Mouse (Mus musculus): ENCODE results near the gene Mgat5b. TPM values are rescaled to one million over a fixed set of nuclear protein-coding genes. Genes with fewer than 3 reads are reported as not detected.

Gene Mgat5b
- polyA plus RNA-seq, 1 experiment from 2014 or later: 3.2 TPM

DNA sequence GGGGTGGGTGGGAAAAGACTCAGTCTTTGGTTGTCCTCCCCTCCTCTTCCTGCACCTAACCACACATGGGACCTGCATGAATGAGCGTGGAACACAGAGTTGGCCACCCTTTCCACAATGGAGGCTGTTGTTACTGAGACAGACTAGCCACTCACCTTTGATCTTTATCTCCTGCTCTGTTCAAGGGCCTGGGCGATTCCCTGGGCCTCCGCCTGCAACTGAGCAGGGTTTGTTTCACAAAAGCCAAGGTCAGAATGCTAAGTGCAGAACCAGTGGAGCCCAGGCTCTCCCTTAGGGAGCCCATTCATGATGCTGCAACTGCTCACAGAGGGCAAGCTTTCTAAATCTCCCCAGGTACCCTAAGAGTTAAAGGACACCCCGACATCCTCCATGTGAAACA is 83.1 kb downstream of the Mgat5b start:
- 42% methylated on average over 4 of the region's 4 CpGs for WGBS
- no peak for ATAC-seq (ENCODE audit: insufficient number of reproducible peaks, low FRiP score, low TSS enrichment, low read depth)

DNA sequence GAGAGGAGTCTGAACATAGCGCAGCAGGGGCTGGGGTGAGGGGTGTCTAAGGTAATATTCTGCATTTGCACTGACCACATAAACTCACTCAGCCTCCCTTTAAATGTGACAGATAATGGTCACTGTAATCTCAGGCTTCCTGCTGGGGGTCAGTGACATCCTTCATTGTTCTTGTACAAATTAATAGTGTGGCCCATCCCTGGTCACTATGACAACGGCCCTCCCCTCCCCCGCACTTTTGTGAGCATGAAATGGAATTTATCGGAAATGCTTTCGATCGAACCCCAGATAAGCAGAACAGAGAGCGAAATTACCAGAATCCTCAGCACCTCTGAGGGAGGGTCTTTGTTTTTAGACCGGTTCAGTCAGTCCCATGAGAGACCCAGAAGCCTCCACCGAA is 84.8 kb downstream of the Mgat5b start:
- no peak overlapping the region for H3K9ac ChIP-seq
- H3K9me3 ChIP-seq (replicated peaks): no peaks in the 10 kb centered on the region
- peaks cover 14% of the 10 kb centered on the region for H3K27me3 ChIP-seq
- H3K27ac ChIP-seq (replicated peaks): no peak overlapping the region
- H3K36me3 ChIP-seq: no peaks in the 10 kb centered on the region
- H3K4me3 ChIP-seq (replicated peaks): no peak overlapping the region
- WGBS: 35% methylated on average over 9 of the region's 9 CpGs
- H3K4me2 ChIP-seq (replicated peaks): no peak overlapping the region
- H3K4me1 ChIP-seq: peaks cover 8% of the 10 kb centered on the region; the same call in 1 of the 2 replicates
- ATAC-seq (ENCODE audit: insufficient number of reproducible peaks, low FRiP score, low TSS enrichment, low read depth): no peak

More for the DNA sequence above, 83.1 kb downstream of the Mgat5b start:
- H3K36me3 ChIP-seq: no peaks in the 10 kb centered on the region
- H3K9ac ChIP-seq: no peak overlapping the region
- H3K27ac ChIP-seq (replicated peaks): no peak overlapping the region
- H3K4me3 ChIP-seq (replicated peaks): no peak overlapping the region
- H3K27me3 ChIP-seq: peaks cover 14% of the 10 kb centered on the region
- H3K9me3 ChIP-seq (replicated peaks): no peaks in the 10 kb centered on the region
- no peak overlapping the region for H3K4me2 ChIP-seq (replicated peaks)
- peaks cover 8% of the 10 kb centered on the region; the same call in 1 of the 2 replicates for H3K4me1 ChIP-seq

DNA sequence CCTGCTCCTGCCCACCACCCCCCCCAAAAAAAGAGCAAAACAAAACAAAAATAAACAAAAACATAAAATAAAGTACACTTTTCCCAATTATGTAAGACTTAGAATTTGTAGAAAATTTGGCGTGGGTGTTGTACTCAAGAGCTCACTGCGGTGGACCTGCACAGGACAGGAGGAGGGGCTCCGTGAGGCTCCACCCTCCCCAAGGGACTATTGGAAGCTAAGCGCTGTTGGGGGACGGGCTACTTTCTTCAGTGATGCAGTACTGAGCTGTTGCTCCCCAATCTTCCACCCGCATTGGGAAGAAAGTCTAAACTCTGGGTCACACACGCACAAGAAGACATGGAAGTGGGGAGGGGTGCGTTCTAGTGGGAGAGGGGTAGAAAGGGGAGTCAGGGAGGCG is 85.6 kb downstream of the Mgat5b start:
- Histone ChIP-seq H3K4me2 (replicated peaks) (no peak overlapping the region), H3K9ac (no peak overlapping the region), H3K27ac (replicated peaks) (no peak overlapping the region), H3K27me3 (peaks cover 14% of the 10 kb centered on the region), H3K36me3 (no peaks in the 10 kb centered on the region), H3K9me3 (replicated peaks) (no peaks in the 10 kb centered on the region), H3K4me3 (replicated peaks) (no peak overlapping the region), H3K4me1 (peaks cover 8% of the 10 kb centered on the region; the same call in 1 of the 2 replicates)
- 14% methylated on average over 9 of the region's 9 CpGs for WGBS
- ATAC-seq (ENCODE audit: insufficient number of reproducible peaks, low FRiP score, low TSS enrichment, low read depth): no peak; the same call in 1 of the 2 replicates

DNA sequence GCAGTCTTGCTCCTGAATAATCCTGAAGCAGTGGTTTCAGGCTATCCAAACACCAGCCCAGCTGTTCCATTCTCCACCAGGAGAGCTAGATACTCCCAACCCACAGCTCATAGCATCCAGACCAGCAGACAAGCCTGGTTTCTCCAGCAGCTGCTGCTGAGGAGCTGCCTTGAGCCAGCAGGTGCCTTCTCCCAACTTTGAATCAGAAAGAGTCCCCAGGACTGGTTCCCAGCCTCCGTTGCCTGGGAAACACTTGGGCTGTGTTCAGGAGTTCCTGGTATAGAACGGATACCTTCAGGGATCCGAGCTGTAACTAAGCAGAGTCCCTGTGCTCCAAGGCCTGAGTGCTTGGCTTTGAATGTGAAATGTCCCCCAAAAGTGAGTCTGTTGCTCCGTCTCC is 98.8 kb downstream of the Mgat5b start:
- no peaks in the 10 kb centered on the region for H3K9me3 ChIP-seq (replicated peaks)
- no peak overlapping the region for H3K27ac ChIP-seq (replicated peaks)
- no peak for ATAC-seq (ENCODE audit: insufficient number of reproducible peaks, low FRiP score, low TSS enrichment, low read depth)
- H3K9ac ChIP-seq: no peak overlapping the region
- no peak overlapping the region for H3K4me2 ChIP-seq (replicated peaks)
- H3K27me3 ChIP-seq: no peaks in the 10 kb centered on the region
- peaks cover 18% of the 10 kb centered on the region for H3K4me1 ChIP-seq
- H3K36me3 ChIP-seq: no peaks in the 10 kb centered on the region
- H3K4me3 ChIP-seq (replicated peaks): no peak overlapping the region
- WGBS: 43% methylated on average over 4 of the region's 4 CpGs

DNA sequence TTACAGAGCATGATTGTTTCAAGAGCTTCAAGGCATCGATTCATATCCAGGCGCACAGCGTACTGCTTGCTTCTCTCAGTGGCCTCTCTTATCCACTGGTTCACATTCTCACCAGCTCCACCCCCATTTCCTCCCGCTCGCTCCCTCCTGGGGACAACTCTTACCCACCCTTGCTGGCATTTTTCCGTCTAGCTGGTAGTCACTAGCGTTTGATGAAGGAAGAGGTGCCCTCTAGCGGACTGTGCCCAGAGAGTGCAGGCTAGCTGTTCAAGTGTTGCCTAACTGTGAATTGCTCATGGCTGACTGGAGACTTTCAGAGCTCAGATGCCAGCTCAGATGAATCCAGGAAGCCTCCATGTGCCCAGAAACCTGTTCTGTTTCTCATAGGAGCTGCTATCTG is 99.7 kb downstream of the Mgat5b start:
- Histone ChIP-seq H3K27me3 (no peaks in the 10 kb centered on the region), H3K9me3 (replicated peaks) (no peaks in the 10 kb centered on the region), H3K4me1 (peaks cover 18% of the 10 kb centered on the region), H3K9ac (no peak overlapping the region), H3K27ac (replicated peaks) (no peak overlapping the region), H3K4me2 (replicated peaks) (peak overlapping the region; percentile 39), H3K4me3 (replicated peaks) (0 out of 2 replicates have a peak overlapping the region, but pooled peaks have one; percentile 11), H3K36me3 (no peaks in the 10 kb centered on the region)
- peak; percentile 84 for ATAC-seq (ENCODE audit: insufficient number of reproducible peaks, low FRiP score, low TSS enrichment, low read depth)
- 0% methylated on average over 8 of the region's 8 CpGs for WGBS

DNA sequence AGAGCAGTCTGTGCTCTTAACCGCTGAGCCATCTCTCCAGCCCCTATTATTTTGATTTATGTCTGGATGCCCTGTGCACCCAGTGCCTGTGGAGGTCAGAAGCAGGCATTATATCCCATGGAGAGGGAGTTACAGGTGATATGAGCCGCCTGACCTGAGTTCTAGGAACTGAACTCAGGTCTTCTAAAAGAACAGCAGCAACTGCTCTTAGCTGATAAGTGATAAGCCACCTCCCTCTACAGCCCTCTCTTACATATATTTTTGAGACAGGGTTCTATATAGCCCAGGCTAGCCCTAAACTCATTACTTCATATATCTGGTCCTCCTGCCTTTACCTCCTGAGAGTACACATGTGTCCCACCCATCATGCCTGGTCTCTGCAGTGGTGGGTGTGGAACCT is 102.4 kb downstream of the Mgat5b start:
- H3K36me3 ChIP-seq: no peaks in the 10 kb centered on the region
- no peak overlapping the region for H3K9ac ChIP-seq
- H3K27me3 ChIP-seq: no peaks in the 10 kb centered on the region
- no peak overlapping the region for H3K4me3 ChIP-seq (replicated peaks)
- no peak overlapping the region for H3K27ac ChIP-seq (replicated peaks)
- no peak for ATAC-seq (ENCODE audit: insufficient number of reproducible peaks, low FRiP score, low TSS enrichment, low read depth)
- H3K4me1 ChIP-seq: peaks cover 18% of the 10 kb centered on the region
- 76% methylated on average over 2 of the region's 2 CpGs for WGBS
- H3K9me3 ChIP-seq (replicated peaks): no peaks in the 10 kb centered on the region
- H3K4me2 ChIP-seq (replicated peaks): no peak overlapping the region

DNA sequence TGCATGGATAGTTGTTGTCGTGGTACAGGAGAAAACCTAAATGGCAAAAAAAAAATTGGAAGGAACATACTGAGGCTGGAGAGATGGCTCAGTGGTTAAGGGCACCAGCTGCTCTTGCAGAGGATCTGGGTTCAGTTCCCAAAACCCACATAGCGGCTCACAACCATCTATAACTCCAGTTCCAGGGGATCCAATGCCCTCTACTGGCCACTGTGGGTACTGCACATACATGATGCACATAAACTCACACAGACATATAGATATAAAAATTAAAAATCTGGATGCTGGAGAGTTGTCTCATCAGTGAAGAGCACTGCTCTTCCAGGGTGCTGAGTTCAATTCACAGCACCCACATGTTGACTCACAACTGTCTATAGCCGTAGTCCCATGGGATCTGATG is 104.9 kb downstream of the Mgat5b start:
- ATAC-seq (ENCODE audit: insufficient number of reproducible peaks, low FRiP score, low TSS enrichment, low read depth): no peak
- Histone ChIP-seq H3K4me1 (no peaks in the 10 kb centered on the region; the same call in 1 of the 2 replicates), H3K9me3 (replicated peaks) (no peaks in the 10 kb centered on the region), H3K27me3 (0 out of 2 replicates have a peak, but pooled peaks cover 3% of the 10 kb centered on the region), H3K4me3 (replicated peaks) (no peak overlapping the region), H3K4me2 (replicated peaks) (no peak overlapping the region), H3K36me3 (no peaks in the 10 kb centered on the region), H3K27ac (replicated peaks) (no peak overlapping the region), H3K9ac (no peak overlapping the region)
- 96% methylated on average over 3 of the region's 3 CpGs for WGBS

DNA sequence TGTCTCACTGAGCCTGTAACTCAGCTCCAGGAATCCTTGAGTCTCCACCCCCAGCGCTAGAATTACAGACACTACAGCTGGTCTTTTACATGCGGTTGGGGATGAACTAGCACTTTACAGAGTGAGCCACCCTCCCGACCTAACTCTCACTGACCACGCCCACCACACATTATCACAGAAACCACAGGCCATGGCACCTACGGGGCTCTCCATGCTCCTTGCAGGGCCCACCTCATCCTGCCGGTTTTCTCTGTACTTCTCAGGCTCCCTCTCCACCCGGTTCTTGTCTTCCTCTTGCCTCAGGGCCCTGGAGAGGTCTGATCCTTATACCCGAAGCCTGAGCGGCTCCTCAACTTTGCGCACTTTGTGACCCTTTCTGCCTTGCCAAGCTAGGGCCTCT is 109.0 kb downstream of the Mgat5b start:
- H3K36me3 ChIP-seq: no peaks in the 10 kb centered on the region
- H3K27ac ChIP-seq (replicated peaks): no peak overlapping the region
- no peaks in the 10 kb centered on the region for H3K9me3 ChIP-seq (replicated peaks)
- H3K4me1 ChIP-seq: peaks cover 19% of the 10 kb centered on the region
- 32% methylated on average over 10 of the region's 10 CpGs for WGBS
- H3K4me2 ChIP-seq (replicated peaks): no peak overlapping the region
- H3K9ac ChIP-seq: no peak overlapping the region
- no peak for ATAC-seq (ENCODE audit: insufficient number of reproducible peaks, low FRiP score, low TSS enrichment, low read depth)
- H3K27me3 ChIP-seq: 0 out of 2 replicates have a peak, but pooled peaks cover 3% of the 10 kb centered on the region
- no peak overlapping the region for H3K4me3 ChIP-seq (replicated peaks)

DNA sequence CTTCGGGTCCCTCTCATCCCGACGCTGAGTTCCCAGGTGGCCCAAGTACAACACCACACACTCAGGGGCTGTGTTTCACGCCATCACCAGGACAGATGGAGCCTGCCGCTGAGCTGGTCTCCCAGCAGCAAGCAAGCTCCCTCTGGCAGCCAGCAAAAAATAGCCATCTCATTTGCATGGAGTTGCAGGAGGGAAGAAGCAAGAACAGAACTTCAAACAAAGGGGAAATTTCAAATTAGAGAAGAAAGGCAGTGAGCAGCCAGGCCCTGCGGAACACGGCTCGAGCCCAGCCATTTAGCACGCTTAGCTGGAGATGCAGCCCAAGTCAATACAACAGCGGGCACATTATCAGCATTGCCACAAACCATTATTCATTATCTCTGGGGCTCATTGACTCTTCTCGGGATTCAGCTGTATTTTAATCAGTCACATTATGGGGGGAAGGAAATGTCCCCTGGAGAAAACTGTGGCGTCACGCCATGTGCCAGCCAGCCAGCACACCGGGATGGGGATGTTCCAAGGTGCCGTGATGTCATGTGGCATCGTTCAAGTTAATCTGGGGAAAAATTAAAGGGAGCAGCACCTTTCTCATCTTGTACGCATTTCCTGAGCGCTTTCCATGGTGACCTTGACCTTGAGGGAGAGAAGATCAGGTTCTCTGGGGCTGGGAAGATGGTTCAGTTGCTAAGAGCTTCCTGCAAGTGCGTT is 110.4 kb downstream of the Mgat5b start:
- no peak overlapping the region for H3K4me3 ChIP-seq (replicated peaks)
- ATAC-seq (ENCODE audit: insufficient number of reproducible peaks, low FRiP score, low TSS enrichment, low read depth): no peak
- H3K4me2 ChIP-seq (replicated peaks): no peak overlapping the region
- no peaks in the 10 kb centered on the region for H3K36me3 ChIP-seq
- WGBS: 65% methylated on average over 19 of the region's 19 CpGs
- H3K9me3 ChIP-seq (replicated peaks): no peaks in the 10 kb centered on the region
- H3K27me3 ChIP-seq: 0 out of 2 replicates have a peak, but pooled peaks cover 3% of the 10 kb centered on the region
- peaks cover 19% of the 10 kb centered on the region for H3K4me1 ChIP-seq
- H3K27ac ChIP-seq (replicated peaks): no peak overlapping the region
- no peak overlapping the region for H3K9ac ChIP-seq

DNA sequence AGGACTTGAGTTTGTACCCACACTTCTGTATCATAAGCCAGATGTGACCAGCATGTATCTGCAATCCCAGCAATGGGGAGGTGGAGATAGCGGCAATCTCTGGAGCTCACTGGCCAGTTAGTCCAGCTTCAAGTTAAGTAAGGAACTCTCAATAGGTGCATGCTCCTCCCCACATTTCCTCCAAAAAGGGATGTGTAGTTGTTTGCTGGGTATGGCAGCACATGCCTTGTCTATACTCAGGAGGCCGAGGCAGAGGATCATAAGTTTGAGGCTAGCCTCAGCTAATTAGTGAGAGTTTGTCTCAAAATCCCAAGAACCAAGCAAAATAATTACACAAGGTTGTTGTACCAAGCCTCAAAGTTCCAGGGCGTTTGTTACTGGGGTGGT is 110.9 kb downstream of the Mgat5b start:
- ATAC-seq (ENCODE audit: insufficient number of reproducible peaks, low FRiP score, low TSS enrichment, low read depth): no peak
- 87% methylated on average over 3 of the region's 3 CpGs for WGBS

DNA sequence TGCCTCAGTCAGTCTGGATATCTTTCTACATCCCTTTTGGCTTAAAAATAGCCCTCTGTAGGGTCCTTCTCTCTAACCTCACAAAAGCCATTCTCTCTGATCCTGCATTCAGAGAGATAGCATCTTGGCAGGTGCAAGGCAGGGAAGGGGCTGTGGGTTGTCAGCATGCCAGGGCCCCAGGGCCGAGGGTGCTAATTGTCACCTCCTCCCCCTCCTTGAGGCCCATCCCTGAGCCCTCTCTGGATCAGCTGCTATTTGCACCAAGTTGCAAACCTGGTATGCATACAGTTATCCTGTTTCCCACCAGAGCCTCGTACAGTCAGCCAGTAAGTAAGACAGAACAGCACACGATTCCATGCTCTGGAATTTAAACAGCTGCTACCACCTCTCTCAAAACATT is 111.4 kb downstream of the Mgat5b start:
- H3K27ac ChIP-seq (replicated peaks): peak overlapping the region; percentile 68; the same call in 1 of the 2 replicates
- 0 out of 2 replicates have a peak, but pooled peaks cover 3% of the 10 kb centered on the region for H3K27me3 ChIP-seq
- no peaks in the 10 kb centered on the region for H3K36me3 ChIP-seq
- peaks cover 19% of the 10 kb centered on the region for H3K4me1 ChIP-seq
- no peak for ATAC-seq (ENCODE audit: insufficient number of reproducible peaks, low FRiP score, low TSS enrichment, low read depth)
- H3K4me3 ChIP-seq (replicated peaks): no peak overlapping the region
- no peak overlapping the region for H3K9ac ChIP-seq
- H3K4me2 ChIP-seq (replicated peaks): no peak overlapping the region
- H3K9me3 ChIP-seq (replicated peaks): no peaks in the 10 kb centered on the region
- 12% methylated on average over 3 of the region's 3 CpGs for whole genome bisulfite sequencing

More for the DNA sequence above, 110.9 kb downstream of the Mgat5b start:
- peaks cover 19% of the 10 kb centered on the region for H3K4me1 ChIP-seq
- 0 out of 2 replicates have a peak, but pooled peaks cover 3% of the 10 kb centered on the region for H3K27me3 ChIP-seq
- H3K9me3 ChIP-seq (replicated peaks): no peaks in the 10 kb centered on the region
- no peak overlapping the region for H3K4me2 ChIP-seq (replicated peaks)
- no peak overlapping the region for H3K27ac ChIP-seq (replicated peaks)
- H3K9ac ChIP-seq: no peak overlapping the region
- no peaks in the 10 kb centered on the region for H3K36me3 ChIP-seq
- no peak overlapping the region for H3K4me3 ChIP-seq (replicated peaks)

All from embryonic facial prominence, embryonic 15.5 days (tissue).